Mouse (Mus musculus) intestine, embryonic 14.5 days (tissue): ENCODE measurements around the gene Akt1. TPM values are rescaled to one million over a fixed set of nuclear protein-coding genes. Genes with fewer than 3 reads are reported as not detected.

ENCODE experiments used
- ATAC-seq: fragments of 200-750 bp; cut with Nextera tagmentation; replicated peaks from 2 replicates; pipeline ENCODE4 v1.8.0; 2017; ENCODE audit warnings: low read depth, moderate number of reproducible peaks, moderate TSS enrichment, moderate library complexity; ENCODE audit not compliant: low FRiP score, low TSS enrichment
- DNase-seq: peaks from one replicate; pipeline ENCODE4 v3.0.0-alpha.2; 2018; ENCODE audit warnings: low spot score
- H3K27ac ChIP-seq: fragments of 300-500 bp; sonication (generic); 2 replicates; pipeline ENCODE4 v1.5.1; 2014; ENCODE audit warnings: low read depth, mild to moderate bottlenecking, control low read depth
- H3K27me3 ChIP-seq: fragments of 300-500 bp; sonication (generic); replicated peaks from 2 replicates; pipeline ENCODE4 v1.6.1; 2014; ENCODE audit warnings: low read length, control low read depth; ENCODE audit not compliant: control insufficient read depth, insufficient read depth
- H3K36me3 ChIP-seq: fragments of 300-500 bp; sonication (generic); 2 replicates; pipeline ENCODE4 v1.6.1; 2014; ENCODE audit warnings: low read length, control low read depth; ENCODE audit not compliant: control insufficient read depth, insufficient read depth
- H3K4me1 ChIP-seq: fragments of 300-500 bp; sonication (generic); replicated peaks from 2 replicates; pipeline ENCODE4 v1.6.1; 2014; ENCODE audit warnings: low read length, control low read depth, mixed read lengths; ENCODE audit not compliant: control insufficient read depth, insufficient read depth
- H3K4me2 ChIP-seq: fragments of 300-500 bp; sonication (generic); 2 replicates; pipeline ENCODE4 v1.6.1; 2014; ENCODE audit warnings: low read length
- H3K4me3 ChIP-seq: fragments of 300-500 bp; sonication (generic); 2 replicates; pipeline ENCODE4 v1.5.1; 2014; ENCODE audit warnings: low read depth, low read length, control low read depth, mixed read lengths
- H3K9ac ChIP-seq: fragments of 300-500 bp; sonication (generic); 2 replicates; pipeline ENCODE4 v1.6.1; 2014; ENCODE audit warnings: mild to moderate bottlenecking, low read length
- H3K9me3 ChIP-seq: fragments of 300-500 bp; sonication (generic); 2 replicates; pipeline ENCODE4 v1.6.1; 2016; ENCODE audit warnings: low read length, control low read depth; ENCODE audit not compliant: control insufficient read depth
- WGBS: fragments of 180-500 bp; shearing (Covaris S2); extraction: QIAGEN DNeasy Blood & Tissue Kit; methylation state at CpG from one replicate; pipeline ENCODE4 v1.1.7; 2014; 5-methylcytosine and 5-hydroxymethylcytosine counted together
- polyA plus RNA-seq: library from polyadenylated mRNA; unstranded; fragments of >200 nt; fragmentation: Nextera tagmentation; extraction: Ambion mirVana; gene quantifications from 2 replicates; pipeline ENCODE4 v1.2.1, GENCODE M21; 2014

The Akt1 gene
- polyA plus RNA-seq, 1 experiment from 2014 or later = 56.2 TPM

GRCm38 (mm10) chr12:112621900-112622299 is 52.8 kb downstream of the Akt1 start:
- no peak overlapping the region for H3K9ac ChIP-seq
- no peaks in the 10 kb centered on the region for H3K9me3 ChIP-seq
- H3K36me3 ChIP-seq = no peaks in the 10 kb centered on the region
- DNase-seq (no peak), ATAC-seq (no peak)
- H3K4me2 ChIP-seq = no peak overlapping the region
- H3K27me3 ChIP-seq = peaks cover 23% of the 10 kb centered on the region
- 84% methylated on average over 3 of the region's 3 CpGs for WGBS
- peaks cover 23% of the 10 kb centered on the region; the same call in 1 of the 2 replicates for H3K4me1 ChIP-seq
- H3K27ac ChIP-seq = no peak overlapping the region
- no peak overlapping the region for H3K4me3 ChIP-seq

GRCm38 (mm10) chr12:112620354-112621061 is 54.2 kb downstream of the Akt1 start:
- H3K4me3 ChIP-seq = peak overlapping the region; percentile 44
- DNase-seq = no peak
- no peak overlapping the region for H3K27ac ChIP-seq
- H3K9ac ChIP-seq = peak overlapping the region; percentile 51; the same call in 1 of the 2 replicates
- WGBS = 14% methylated on average over 16 of the region's 16 CpGs
- H3K27me3 ChIP-seq = peaks cover 23% of the 10 kb centered on the region
- peak overlapping the region; percentile 99 for H3K4me2 ChIP-seq
- no peaks in the 10 kb centered on the region for H3K9me3 ChIP-seq
- H3K4me1 ChIP-seq = peaks cover 23% of the 10 kb centered on the region; the same call in 1 of the 2 replicates
- peak; percentile 33; the same call in 1 of the 2 replicates for ATAC-seq
- H3K36me3 ChIP-seq = no peaks in the 10 kb centered on the region

- DNase-seq (peak; percentile 75), ATAC-seq (peak; percentile 61)
- Histone ChIP-seq H3K27me3 (peaks cover 23% of the 10 kb centered on the region), H3K4me1 (peaks cover 23% of the 10 kb centered on the region; the same call in 1 of the 2 replicates), H3K36me3 (no peaks in the 10 kb centered on the region), H3K27ac (no peak within 1 kb of the TSS), H3K9me3 (no peaks in the 10 kb centered on the region), H3K9ac (peak within 1 kb of the TSS; percentile 51; the same call in 1 of the 2 replicates), H3K4me2 (peak within 1 kb of the TSS; percentile 99), H3K4me3 (peak within 1 kb of the TSS; percentile 44)
- WGBS = under 1% methylated on average over 55 of the region's 56 CpGs
Observed at GRCm38 (mm10) chr12:112619686-112620353, 54.9 kb downstream of the Akt1 start, which contains the start of gene Adssl1. Gene Adssl1 (plus strand): TSS chr12:112620045.

- ATAC-seq = no peak
- no peaks in the 10 kb centered on the region for H3K36me3 ChIP-seq
- peaks cover 23% of the 10 kb centered on the region; the same call in 1 of the 2 replicates for H3K4me1 ChIP-seq
- no peak overlapping the region for H3K27ac ChIP-seq
- H3K9ac ChIP-seq = no peak overlapping the region
- no peaks in the 10 kb centered on the region for H3K9me3 ChIP-seq
- H3K27me3 ChIP-seq = peaks cover 23% of the 10 kb centered on the region
- no peak for DNase-seq
- WGBS = 25% methylated on average over 13 of the region's 13 CpGs
- peak overlapping the region; percentile 99 for H3K4me2 ChIP-seq
- H3K4me3 ChIP-seq = peak overlapping the region; percentile 44; the same call in 1 of the 2 replicates
Observed at GRCm38 (mm10) chr12:112618981-112619685, 55.6 kb downstream of the Akt1 start.

- Histone ChIP-seq H3K27me3 (peaks cover 23% of the 10 kb centered on the region), H3K9me3 (no peaks in the 10 kb centered on the region), H3K36me3 (no peaks in the 10 kb centered on the region), H3K4me3 (no peak overlapping the region), H3K4me2 (no peak overlapping the region), H3K27ac (no peak overlapping the region), H3K4me1 (peaks cover 23% of the 10 kb centered on the region; the same call in 1 of the 2 replicates), H3K9ac (no peak overlapping the region)
- ATAC-seq (peak; percentile 21; the same call in 1 of the 2 replicates), DNase-seq (peak; percentile 75)
- 13% methylated on average over 8 of the region's 8 CpGs for WGBS
Observed at GRCm38 (mm10) chr12:112617898-112618380, 56.7 kb downstream of the Akt1 start.

GRCm38 (mm10) chr12:112617184-112617583 is 57.5 kb downstream of the Akt1 start:
- WGBS = 89% methylated on average over 11 of the region's 11 CpGs
- Histone ChIP-seq H3K9ac (no peak overlapping the region), H3K36me3 (no peaks in the 10 kb centered on the region), H3K9me3 (no peaks in the 10 kb centered on the region), H3K4me2 (no peak overlapping the region), H3K4me1 (peaks cover 23% of the 10 kb centered on the region; the same call in 1 of the 2 replicates), H3K4me3 (no peak overlapping the region), H3K27me3 (peaks cover 23% of the 10 kb centered on the region), H3K27ac (no peak overlapping the region)
- DNase-seq (no peak), ATAC-seq (no peak)

- no peak overlapping the region for H3K27ac ChIP-seq
Observed at GRCm38 (mm10) chr12:112616668-112617067, 58.0 kb downstream of the Akt1 start.

GRCm38 (mm10) chr12:112609031-112609430 is 65.7 kb downstream of the Akt1 start:
- no peaks in the 10 kb centered on the region for H3K27me3 ChIP-seq
- 87% methylated on average over 10 of the region's 10 CpGs for WGBS
- H3K4me3 ChIP-seq = no peak overlapping the region

More at GRCm38 (mm10) chr12:112616668-112617067, 58.0 kb downstream of the Akt1 start:
- Histone ChIP-seq H3K4me3 (no peak overlapping the region), H3K4me2 (no peak overlapping the region), H3K27me3 (peaks cover 21% of the 10 kb centered on the region), H3K9me3 (no peaks in the 10 kb centered on the region), H3K4me1 (peaks cover 23% of the 10 kb centered on the region; the same call in 1 of the 2 replicates), H3K36me3 (no peaks in the 10 kb centered on the region), H3K9ac (no peak overlapping the region)
- DNase-seq (no peak), ATAC-seq (no peak)
- 42% methylated on average over 9 of the region's 9 CpGs for WGBS

More at GRCm38 (mm10) chr12:112609031-112609430, 65.7 kb downstream of the Akt1 start:
- Histone ChIP-seq H3K9me3 (no peaks in the 10 kb centered on the region), H3K4me2 (no peak overlapping the region), H3K27ac (no peak overlapping the region), H3K4me1 (0 out of 2 replicates have a peak, but pooled peaks cover 6% of the 10 kb centered on the region), H3K36me3 (peaks cover 10% of the 10 kb centered on the region; the same call in 1 of the 2 replicates), H3K9ac (no peak overlapping the region)
- ATAC-seq = no peak
- DNase-seq = no peak
